Comparison of ENCODE assay signal across 8 mouse cellular contexts in genomic region chr1:20939046-20939445, GRCm38 (mm10). TPM values are rescaled to one million over a fixed set of nuclear protein-coding genes. Genes with fewer than 3 reads are reported as not detected.
DNase-seq lines count a peak whose midpoint lies in the region; ATAC-seq lines count a peak whose summit lies in the region.

No protein-coding gene starts in this region.

- H3K4me3 ChIP-seq in forebrain, embryonic 16.5 days (replicated peaks; ENCODE audit: low read length), result no peak overlapping the region
- H3K4me3 ChIP-seq in intestine, embryonic 16.5 days (ENCODE audit: low read length), result no peak overlapping the region
- H3K4me3 ChIP-seq in limb, embryonic 10.5 days, result no peak overlapping the region

- no peak overlapping the region for H3K27ac ChIP-seq in forebrain, embryonic 16.5 days (ENCODE audit: low read length)
- no peak overlapping the region for H3K27ac ChIP-seq in intestine, embryonic 16.5 days (ENCODE audit: low read length)
- no peak overlapping the region for H3K27ac ChIP-seq in limb, embryonic 10.5 days

- H3K9ac ChIP-seq in forebrain, embryonic 16.5 days (replicated peaks; ENCODE audit: low read depth, low read length), result no peak overlapping the region
- no peak overlapping the region for H3K9ac ChIP-seq in intestine, embryonic 16.5 days (ENCODE audit: low read depth, low read length)

- peak; percentile 56; the same call in 1 of the 2 replicates for ATAC-seq in forebrain, embryonic 16.5 days
- ATAC-seq in intestine, embryonic 16.5 days, result peak; percentile 59; the same call in 1 of the 2 replicates
- peak; percentile 77 for ATAC-seq in monocyte, adult 5-6 weeks (replicated peaks; ENCODE audit: insufficient number of reproducible peaks, low FRiP score, low TSS enrichment, poor library complexity, severe bottlenecking)

- H3K36me3 ChIP-seq in forebrain, embryonic 16.5 days (ENCODE audit: control insufficient read depth, insufficient read depth), result peaks cover 3% of the 10 kb centered on the region; the same call in 1 of the 2 replicates
- H3K36me3 ChIP-seq in intestine, embryonic 16.5 days (ENCODE audit: control insufficient read depth, insufficient read depth, low read length), result peaks cover 10% of the 10 kb centered on the region; the same call in 1 of the 2 replicates
- 0 out of 2 replicates have a peak, but pooled peaks cover 6% of the 10 kb centered on the region for H3K36me3 ChIP-seq in limb, embryonic 10.5 days

- H3K4me1 ChIP-seq in forebrain, embryonic 16.5 days (replicated peaks; ENCODE audit: control insufficient read depth, insufficient read depth, low read length), result peaks cover 2% of the 10 kb centered on the region; the same call in 1 of the 2 replicates
- H3K4me1 ChIP-seq in intestine, embryonic 16.5 days (ENCODE audit: control insufficient read depth, insufficient read depth, low read length), result no peaks in the 10 kb centered on the region
- no peaks in the 10 kb centered on the region for H3K4me1 ChIP-seq in limb, embryonic 10.5 days

- no peak overlapping the region for H3K4me2 ChIP-seq in forebrain, embryonic 16.5 days (ENCODE audit: low read length)
- no peak overlapping the region for H3K4me2 ChIP-seq in intestine, embryonic 16.5 days (ENCODE audit: low read depth, low read length)

- DNase-seq in testis, postnatal 10 days (ENCODE audit: low spot score), result peak; percentile 67
- no peak for DNase-seq in testis, postnatal 14 days (ENCODE audit: low spot score)
- DNase-seq in brain, adult 2 months (ENCODE audit: low read depth, low spot score), result peak; percentile 87
- peak; percentile 40 for DNase-seq in limb, embryonic 10.5 days (ENCODE audit: low spot score)
- peak; percentile 65 for DNase-seq in thymus, postnatal 4 days

- no peaks in the 10 kb centered on the region; the same call in 1 of the 2 replicates for H3K9me3 ChIP-seq in forebrain, embryonic 16.5 days (ENCODE audit: control insufficient read depth, low read length)
- H3K9me3 ChIP-seq in intestine, embryonic 16.5 days (ENCODE audit: control insufficient read depth, low read length), result no peaks in the 10 kb centered on the region
- no peaks in the 10 kb centered on the region for H3K9me3 ChIP-seq in limb, embryonic 10.5 days (replicated peaks)

- no peaks in the 10 kb centered on the region for H3K27me3 ChIP-seq in forebrain, embryonic 16.5 days (replicated peaks; ENCODE audit: control insufficient read depth, insufficient read depth, low read length)
- no peaks in the 10 kb centered on the region for H3K27me3 ChIP-seq in intestine, embryonic 16.5 days (replicated peaks; ENCODE audit: control insufficient read depth, insufficient read depth, low read length)
- H3K27me3 ChIP-seq in limb, embryonic 10.5 days (ENCODE audit: low read depth, poor library complexity, severe bottlenecking), result no peaks in the 10 kb centered on the region

- 28% methylated on average over 3 of the region's 3 CpGs for WGBS in forebrain, embryonic 16.5 days
- 30% methylated on average over 3 of the region's 3 CpGs for WGBS in intestine, embryonic 16.5 days
- WGBS in limb, embryonic 10.5 days, result 34% methylated on average over 3 of the region's 3 CpGs

RNA-seq across cellular contexts. Expression of gene Efhc1, which starts 12.4 kb away (rescaled TPM):
- polyA plus RNA-seq in forebrain, embryonic 16.5 days (2015; fragmentation: Nextera tagmentation; extraction: Ambion mirVana), result 2.0 and 2.3 TPM in 2 replicates
- polyA plus RNA-seq in intestine, embryonic 16.5 days (2015; fragmentation: Nextera tagmentation; extraction: Ambion mirVana), result 2.1 and 2.4 TPM in 2 replicates
- 1.5 and 1.7 TPM in 2 replicates for polyA plus RNA-seq in limb, embryonic 10.5 days (2016; fragmentation: Nextera tagmentation; extraction: Ambion mirVana)
- total RNA-seq in monocyte, adult 5-6 weeks (2017), result 0.39 TPM in 1 of 3 replicates, not detected in the others

RNA-seq across cellular contexts. Expression of gene Paqr8, which starts 48.6 kb away (rescaled TPM):
- 23.8 and 26.4 TPM in 2 replicates for polyA plus RNA-seq in forebrain, embryonic 16.5 days (2015; fragmentation: Nextera tagmentation; extraction: Ambion mirVana)
- polyA plus RNA-seq in intestine, embryonic 16.5 days (2015; fragmentation: Nextera tagmentation; extraction: Ambion mirVana), result 6.1 and 6.2 TPM in 2 replicates
- 2.6 and 3.7 TPM in 2 replicates for polyA plus RNA-seq in limb, embryonic 10.5 days (2016; fragmentation: Nextera tagmentation; extraction: Ambion mirVana)
- 0.57 to 2.1 TPM (median 1.2 TPM) in 3 replicates for total RNA-seq in monocyte, adult 5-6 weeks (2017)
